Mouse (Mus musculus): ENCODE data around the gene Cdipt.

Cdipt gene

GRCm38 (mm10) chr7:127012845-127013244 is 37.1 kb downstream of the Cdipt start:
- DNase-seq (ENCODE audit: low read depth, low spot score), result no peak

GRCm38 (mm10) chr7:127013385-127013784 is 37.7 kb downstream of the Cdipt start:
- no peak for DNase-seq (ENCODE audit: low read depth, low spot score)

GRCm38 (mm10) chr7:127014320-127014719 is 38.6 kb downstream of the Cdipt start, which contains the start of gene Mvp:
Gene Mvp, minus strand, starts transcription at chr7:127014621.
- no peak for DNase-seq (ENCODE audit: low read depth, low spot score)

- DNase-seq (ENCODE audit: low read depth, low spot score), result no peak
These were observed 39.3 kb downstream of the Cdipt start for GRCm38 (mm10) chr7:127014993-127015392.

- no peak for DNase-seq (ENCODE audit: low read depth, low spot score)
These were observed 40.4 kb downstream of the Cdipt start for GRCm38 (mm10) chr7:127016081-127016480.

- DNase-seq (ENCODE audit: low read depth, low spot score), result no peak
These were observed 40.6 kb downstream of the Cdipt start, which contains the start of gene Pagr1b for GRCm38 (mm10) chr7:127016481-127016485. Gene Pagr1b, minus strand, starts transcription at chr7:127016484.

GRCm38 (mm10) chr7:127016486-127016938 is 40.8 kb downstream of the Cdipt start:
- DNase-seq (ENCODE audit: low read depth, low spot score), result no peak

- DNase-seq (ENCODE audit: low read depth, low spot score), result peak; percentile 98
These were observed 41.5 kb downstream of the Cdipt start, which contains the start of gene Pagr1a for GRCm38 (mm10) chr7:127016971-127017949. Gene Pagr1a, minus strand, starts transcription at chr7:127017352.

DNA sequence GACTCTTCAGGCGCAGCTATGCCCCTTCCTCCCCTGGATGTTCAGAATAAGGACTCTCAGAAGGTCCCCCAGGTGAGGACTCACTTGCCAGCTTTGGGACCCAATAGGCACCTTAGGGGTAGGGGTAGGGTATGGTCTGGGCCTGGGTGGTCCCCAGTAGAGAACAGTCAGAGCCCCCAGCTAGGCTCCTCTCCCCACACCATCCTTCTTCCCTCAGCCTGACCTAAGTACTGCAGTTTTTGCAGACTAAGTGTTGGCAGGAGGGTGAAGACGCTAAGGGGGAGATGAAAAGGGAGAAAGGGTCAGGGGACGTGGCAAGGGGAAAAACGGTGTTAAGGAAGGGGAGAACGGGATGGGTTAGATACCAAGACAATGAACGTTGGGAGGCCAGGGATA is 42.2 kb downstream of the Cdipt start:
- DNase-seq (ENCODE audit: low read depth, low spot score), result no peak

GRCm38 (mm10) chr7:127018416-127019305 is 42.9 kb downstream of the Cdipt start:
- no peak for DNase-seq (ENCODE audit: low read depth, low spot score)

DNA sequence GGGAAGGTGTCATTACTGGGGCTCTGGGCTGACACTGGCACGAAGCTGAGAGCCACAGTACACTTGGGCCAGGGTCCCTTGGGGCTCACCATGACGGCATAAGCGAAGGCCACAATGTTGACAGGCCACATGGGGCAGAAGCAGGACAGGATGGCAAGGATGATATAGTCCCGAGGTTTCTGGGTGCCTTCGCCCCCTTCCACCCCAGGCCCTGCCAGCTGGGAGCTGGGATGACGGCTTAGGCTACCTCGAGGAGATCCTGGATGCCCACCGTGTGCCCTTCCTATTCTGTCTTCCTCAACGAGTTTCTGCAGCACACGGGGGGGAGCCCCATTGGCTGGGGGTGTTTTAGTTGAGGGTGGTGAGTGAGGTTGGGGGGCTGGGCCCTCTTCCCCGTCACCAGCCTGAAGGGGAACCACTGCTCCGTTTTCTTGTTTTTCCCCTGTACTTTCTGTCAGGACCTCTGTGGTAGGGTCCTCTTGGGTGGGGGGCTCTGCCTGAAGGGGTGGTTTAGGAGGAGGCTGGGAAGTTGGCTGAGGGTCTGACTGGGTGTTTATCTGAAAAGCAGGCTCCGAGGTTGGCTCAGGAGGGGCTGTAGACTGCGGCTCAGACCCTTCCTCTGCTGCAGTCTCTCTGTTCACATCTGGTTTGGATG is 43.7 kb downstream of the Cdipt start:
- no peak for DNase-seq (ENCODE audit: low read depth, low spot score)

- no peak for DNase-seq (ENCODE audit: low read depth, low spot score)
These were observed 44.3 kb downstream of the Cdipt start for GRCm38 (mm10) chr7:127020031-127020430.

DNA sequence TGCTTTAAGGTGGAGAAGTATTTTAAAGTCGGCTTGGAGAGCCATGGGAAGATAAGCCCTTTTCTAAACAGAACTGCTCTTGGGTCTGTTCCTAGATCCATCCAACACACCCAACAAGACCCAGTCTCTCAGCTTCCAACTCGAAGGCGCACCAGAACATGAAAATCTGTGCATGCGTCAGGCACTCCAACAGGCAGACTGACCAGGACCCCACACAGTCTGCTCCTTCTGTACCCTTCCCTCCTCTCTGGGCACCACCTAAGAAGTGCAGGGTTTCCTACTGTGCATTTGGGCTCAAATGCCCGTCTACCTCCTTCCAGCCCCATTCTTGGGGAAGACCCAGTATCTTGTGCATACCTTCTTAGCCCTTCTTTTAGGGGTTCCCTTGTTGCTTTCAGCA is 44.8 kb downstream of the Cdipt start:
- no peak for DNase-seq (ENCODE audit: low read depth, low spot score)

DNA sequence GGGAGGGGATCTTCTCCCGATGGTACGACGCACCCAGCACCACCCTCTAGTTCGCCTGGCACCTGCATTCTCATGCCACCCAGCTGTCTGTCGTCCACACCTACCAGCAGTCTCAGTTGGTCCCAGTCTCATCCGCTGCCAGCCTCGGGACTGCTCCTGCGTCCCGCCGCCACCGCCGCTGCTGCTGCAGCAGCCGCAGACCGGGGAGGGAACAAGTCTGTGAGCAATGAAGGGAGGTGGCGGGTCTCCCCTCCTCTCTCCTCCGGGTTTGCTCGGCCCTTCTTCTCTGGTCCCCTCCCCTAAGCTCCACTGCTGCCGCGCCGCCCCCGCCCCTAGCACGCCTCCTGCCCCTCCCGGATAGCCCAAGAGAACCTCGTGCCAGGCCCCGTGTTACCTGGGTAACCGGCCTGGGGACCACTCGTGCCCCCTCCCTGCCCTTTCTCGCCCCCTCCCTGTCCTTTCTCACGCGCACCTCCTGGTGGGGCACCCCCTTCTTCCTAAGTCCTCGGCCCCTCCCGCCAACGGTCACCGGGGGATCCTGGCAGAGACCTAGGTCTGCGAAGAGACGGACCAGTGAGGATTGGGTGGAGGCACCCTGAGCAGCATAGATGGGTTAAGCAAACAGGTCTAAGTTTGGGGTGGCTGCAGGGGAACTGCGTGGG is 45.3 kb downstream of the Cdipt start, which contains the start of the genes Gm42742 and Prrt2:
Gene Gm42742, minus strand, starts transcription at position 197 of the 662 bp plus-strand sequence.
Gene Prrt2, minus strand, starts transcription at position 311 of the 662 bp plus-strand sequence.
- DNase-seq (ENCODE audit: low read depth, low spot score), result no peak

GRCm38 (mm10) chr7:127021563-127022527 is 46.1 kb downstream of the Cdipt start:
- no peak for DNase-seq (ENCODE audit: low read depth, low spot score)

GRCm38 (mm10) chr7:127022528-127023271 is 47.0 kb downstream of the Cdipt start:
- no peak for DNase-seq (ENCODE audit: low read depth, low spot score)

DNA sequence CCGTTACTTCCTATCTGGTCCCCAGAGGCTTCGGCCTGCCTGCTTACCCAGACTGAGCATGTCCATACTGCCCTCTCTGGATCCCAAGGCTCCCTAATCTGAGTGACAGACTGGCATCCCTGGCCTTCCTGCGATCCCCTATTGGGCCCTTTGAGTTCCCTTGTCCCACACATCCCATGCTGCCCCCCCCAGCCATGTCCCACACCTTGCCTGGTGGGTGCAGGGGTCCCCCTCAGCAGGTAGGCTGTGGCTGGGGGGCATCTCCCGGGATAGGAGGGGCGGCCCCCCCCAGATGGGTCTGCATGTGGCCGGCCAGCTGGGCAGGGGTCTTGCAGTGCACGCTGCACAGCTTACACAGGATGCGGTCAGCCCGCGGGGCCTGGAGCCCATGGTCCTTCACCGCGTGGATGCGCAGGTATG is 47.6 kb downstream of the Cdipt start:
- no peak for DNase-seq (ENCODE audit: low read depth, low spot score)

GRCm38 (mm10) chr7:127023896-127024690 is 48.4 kb downstream of the Cdipt start:
- no peak for DNase-seq (ENCODE audit: low read depth, low spot score)

Measured in brain, embryonic 18.5 days (tissue).